Mouse (Mus musculus): Measurements from ENCODE around the gene Ush1g.
A peak's percentile ranks its signal among the peaks of the same experiment; 100 is the strongest.

DNA sequence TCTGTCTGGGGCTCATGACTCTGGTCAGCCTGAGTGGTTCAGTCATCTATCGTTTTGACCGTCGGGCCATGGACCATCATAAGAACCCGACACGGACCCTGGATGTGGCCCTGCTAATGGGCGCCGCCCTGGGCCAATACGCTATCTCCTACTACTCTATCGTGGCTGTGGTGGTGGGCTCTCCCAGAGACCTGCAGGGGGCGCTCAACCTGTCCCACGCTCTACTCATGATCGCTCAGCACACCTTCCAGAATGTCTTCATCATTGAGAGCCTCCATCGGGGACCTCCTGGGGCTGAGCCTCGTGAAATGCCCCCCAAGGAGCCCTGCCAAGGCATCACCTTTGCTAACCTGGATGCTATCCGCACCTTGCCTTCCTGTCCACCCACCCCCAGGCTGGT is 7.5 kb upstream of the Ush1g start:
- TF ChIP-seq CTCF (IDR thresholded peaks at IDR 0.05; ENCODE audit: low read depth) (peak; percentile 32; the same call in 1 of the 2 replicates), EP300 (IDR thresholded peaks at IDR 0.05; ENCODE audit: low read depth) (no peak)

Measured in liver, postnatal 0 days (tissue).